Mouse (Mus musculus) forelimb bud, embryonic 11.5 days (tissue): ENCODE data around the gene Otulin.

Source experiments
- DNase-seq: peaks from one replicate; pipeline ENCODE4 v3.0.0-alpha.2; 2012; ENCODE audit warnings: low read depth, low spot score

The Otulin gene

GRCm38 (mm10) chr15:27580771-27581170 is 49.7 kb downstream of the Otulin start:
- DNase-seq = no peak

- no peak for DNase-seq
These were observed 50.6 kb downstream of the Otulin start for GRCm38 (mm10) chr15:27579853-27580252.

- no peak for DNase-seq
These were observed 51.6 kb downstream of the Otulin start for GRCm38 (mm10) chr15:27578918-27579317.

- DNase-seq = no peak
These were observed 52.3 kb downstream of the Otulin start for GRCm38 (mm10) chr15:27577915-27578780.

- DNase-seq = no peak
These were observed 53.6 kb downstream of the Otulin start for GRCm38 (mm10) chr15:27576886-27577285.

- no peak for DNase-seq
These were observed 54.6 kb downstream of the Otulin start for GRCm38 (mm10) chr15:27575932-27576331.

- DNase-seq = no peak
These were observed 55.3 kb downstream of the Otulin start for GRCm38 (mm10) chr15:27574992-27575781.

- no peak for DNase-seq
These were observed 59.3 kb downstream of the Otulin start for GRCm38 (mm10) chr15:27571179-27571578.

GRCm38 (mm10) chr15:27570385-27570784 is 60.1 kb downstream of the Otulin start:
- DNase-seq = no peak

- DNase-seq = peak; percentile 32
These were observed 60.6 kb downstream of the Otulin start for GRCm38 (mm10) chr15:27569924-27570323.

- DNase-seq = no peak
These were observed 62.1 kb downstream of the Otulin start for GRCm38 (mm10) chr15:27568371-27568770.

GRCm38 (mm10) chr15:27567356-27567755 is 63.1 kb downstream of the Otulin start:
- DNase-seq = no peak

- DNase-seq = no peak
These were observed 64.8 kb downstream of the Otulin start for GRCm38 (mm10) chr15:27565626-27566185.

- DNase-seq = no peak
These were observed 66.1 kb downstream of the Otulin start for GRCm38 (mm10) chr15:27564106-27565100.

GRCm38 (mm10) chr15:27560315-27560714 is 70.2 kb downstream of the Otulin start:
- no peak for DNase-seq

GRCm38 (mm10) chr15:27558456-27559147 is 71.9 kb downstream of the Otulin start:
- no peak for DNase-seq

- no peak for DNase-seq
These were observed 76.9 kb downstream of the Otulin start for GRCm38 (mm10) chr15:27553554-27553953.

GRCm38 (mm10) chr15:27552129-27552700 is 78.3 kb downstream of the Otulin start:
- no peak for DNase-seq

- DNase-seq = no peak
These were observed 79.1 kb downstream of the Otulin start for GRCm38 (mm10) chr15:27551117-27552114.
